Mouse (Mus musculus) frontal cortex, postnatal 25 days (tissue): ENCODE measurements around the gene Etl4.

Experiments used
- DNase-seq, 2 experiments: peaks; one replicate each; pipeline ENCODE4 v3.0.0; 2022; ENCODE audit warnings: low spot score in 2 of 2

Gene Etl4

GRCm38 (mm10) chr2:20756964-20757363 is 847.4 kb downstream of the Etl4 start:
- DNase-seq: no peak

DNA sequence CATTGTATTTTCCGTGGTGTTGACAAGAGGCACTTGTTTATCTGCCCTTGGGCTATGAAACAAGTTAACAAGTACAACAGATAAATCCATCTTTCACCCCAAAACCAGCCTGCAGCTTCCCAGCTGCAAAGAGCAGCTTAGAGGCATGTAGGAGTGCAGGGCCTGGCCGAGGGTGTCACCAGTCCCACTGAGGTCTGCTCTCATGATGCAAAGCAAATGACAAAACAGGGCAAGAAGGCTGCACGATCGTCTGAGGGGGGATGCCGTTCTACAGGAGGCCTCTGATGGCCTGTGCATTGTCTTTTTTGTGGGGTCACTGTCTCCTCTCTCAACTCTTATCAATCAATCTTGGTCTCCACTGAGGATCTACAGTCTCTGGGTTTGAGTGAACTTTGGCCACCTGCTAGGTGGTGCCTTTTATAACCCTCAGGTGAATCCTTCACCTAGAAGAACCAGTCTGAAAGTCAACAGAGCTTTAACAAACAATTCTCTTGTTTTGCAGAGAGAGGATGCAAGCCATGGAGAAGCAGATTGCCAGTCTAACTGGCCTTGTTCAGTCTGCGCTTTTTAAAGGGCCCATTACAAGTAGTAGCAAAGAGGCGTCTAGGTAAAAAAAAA is 849.6 kb downstream of the Etl4 start:
- no peak for DNase-seq

GRCm38 (mm10) chr2:20761320-20761719 is 851.7 kb downstream of the Etl4 start:
- DNase-seq: no peak

GRCm38 (mm10) chr2:20761751-20762150 is 852.2 kb downstream of the Etl4 start:
- DNase-seq: no peak

DNA sequence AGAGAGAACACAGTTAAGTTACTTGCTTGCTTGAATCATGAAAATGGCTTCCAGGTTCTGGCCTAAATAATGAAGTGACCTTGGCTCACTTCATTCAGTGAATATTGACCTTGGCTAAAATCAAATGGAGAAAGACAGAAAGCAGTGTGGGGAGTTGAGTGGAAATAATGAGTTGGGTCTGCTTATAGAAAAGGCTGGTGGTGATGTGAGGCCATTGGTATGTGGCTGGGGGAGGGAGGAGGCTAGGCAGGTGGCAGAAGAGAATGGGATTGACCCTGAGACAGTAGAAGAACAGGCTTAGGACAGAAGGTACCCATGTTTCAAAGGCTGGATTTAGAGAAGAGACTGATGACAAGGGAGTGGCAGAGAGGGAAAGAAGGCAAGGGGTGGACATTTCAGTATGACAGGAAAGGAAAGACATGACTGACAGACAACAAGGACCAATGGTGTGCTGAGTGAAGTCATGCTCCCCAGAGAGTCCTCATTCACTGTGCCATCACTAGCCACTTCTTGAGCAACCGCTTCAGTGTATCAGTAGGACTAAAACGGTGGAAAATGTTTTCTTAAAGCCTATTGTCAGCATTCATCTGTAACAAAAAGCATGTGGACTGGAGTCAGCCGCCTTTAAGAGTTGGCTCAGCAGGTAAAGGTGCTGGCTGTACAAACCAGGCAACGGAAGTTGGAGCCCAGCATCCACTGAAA is 854.1 kb downstream of the Etl4 start:
- no peak for DNase-seq

GRCm38 (mm10) chr2:20764566-20765090 is 855.0 kb downstream of the Etl4 start:
- no peak for DNase-seq

- no peak for DNase-seq
These were observed 859.1 kb downstream of the Etl4 start for GRCm38 (mm10) chr2:20768681-20769080.

DNA sequence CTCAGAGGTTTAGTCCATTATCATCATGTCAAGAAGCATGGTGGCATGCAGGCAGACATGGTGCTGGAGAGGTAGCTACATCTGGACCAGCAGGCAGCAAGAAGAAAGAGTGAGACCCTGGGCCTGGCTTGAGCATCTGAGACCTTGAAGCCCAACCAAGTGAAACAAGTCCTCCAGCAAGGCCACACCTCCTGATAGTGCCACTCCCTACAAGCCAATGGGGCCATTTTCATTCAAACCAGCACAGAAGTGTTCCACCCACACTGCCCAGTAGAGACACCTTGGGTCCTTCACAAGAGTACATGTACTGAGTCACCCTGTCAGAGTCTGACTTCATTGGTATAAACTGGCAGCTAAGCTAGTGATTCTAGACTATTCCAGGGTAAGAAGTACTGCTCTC is 860.6 kb downstream of the Etl4 start:
- no peak for DNase-seq

DNA sequence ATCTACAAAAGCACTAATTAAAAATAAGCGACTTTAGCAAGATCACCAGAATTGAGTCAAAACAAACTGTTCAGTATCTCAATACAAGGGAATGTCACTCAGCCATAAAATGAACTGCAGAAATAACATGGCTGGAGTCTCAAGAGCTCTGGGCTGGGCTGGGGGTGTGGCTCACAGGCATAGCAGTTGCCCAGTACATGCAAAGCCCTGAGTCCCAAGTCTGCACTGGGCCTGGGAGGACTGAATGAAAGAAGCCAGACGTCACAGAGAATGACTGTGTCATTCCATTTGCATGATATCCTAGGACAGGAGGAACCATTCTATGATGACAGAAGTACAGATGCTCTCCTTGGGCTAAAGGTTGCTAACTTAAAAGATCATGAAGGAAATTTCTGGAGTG is 864.9 kb downstream of the Etl4 start:
- DNase-seq: no peak

GRCm38 (mm10) chr2:20776171-20776704 is 866.7 kb downstream of the Etl4 start:
- DNase-seq: no peak

- peak in 1 of 2 experiments; percentile 24 for DNase-seq
These were observed 868.4 kb downstream of the Etl4 start for GRCm38 (mm10) chr2:20777931-20778330.

GRCm38 (mm10) chr2:20779484-20780381 is 870.2 kb downstream of the Etl4 start:
- peak; percentile 9 to 56 for DNase-seq

- DNase-seq: no peak
These were observed 891.8 kb downstream of the Etl4 start for GRCm38 (mm10) chr2:20801236-20801890.

DNA sequence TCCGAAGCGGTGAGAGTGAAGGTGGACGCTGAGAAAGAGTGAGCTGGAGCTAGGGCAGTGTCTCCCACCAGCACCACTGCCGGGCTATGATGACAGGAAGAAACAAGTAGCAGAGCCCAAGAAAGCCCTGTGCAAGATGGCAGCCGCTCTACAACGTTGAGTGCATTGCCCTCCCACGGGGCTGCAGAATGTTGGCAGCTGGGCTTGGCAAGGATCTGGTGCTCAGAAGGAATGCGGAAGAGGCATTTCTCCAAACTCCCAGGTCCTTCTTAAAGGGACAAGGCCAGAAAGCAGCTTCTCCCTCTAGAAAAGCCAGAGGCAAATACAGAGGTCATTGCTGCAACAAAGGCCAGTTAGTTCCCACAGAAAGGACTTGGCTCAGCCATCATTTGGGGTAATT is 901.9 kb downstream of the Etl4 start:
- no peak for DNase-seq

- no peak for DNase-seq
These were observed 904.4 kb downstream of the Etl4 start for GRCm38 (mm10) chr2:20813986-20814385.

DNA sequence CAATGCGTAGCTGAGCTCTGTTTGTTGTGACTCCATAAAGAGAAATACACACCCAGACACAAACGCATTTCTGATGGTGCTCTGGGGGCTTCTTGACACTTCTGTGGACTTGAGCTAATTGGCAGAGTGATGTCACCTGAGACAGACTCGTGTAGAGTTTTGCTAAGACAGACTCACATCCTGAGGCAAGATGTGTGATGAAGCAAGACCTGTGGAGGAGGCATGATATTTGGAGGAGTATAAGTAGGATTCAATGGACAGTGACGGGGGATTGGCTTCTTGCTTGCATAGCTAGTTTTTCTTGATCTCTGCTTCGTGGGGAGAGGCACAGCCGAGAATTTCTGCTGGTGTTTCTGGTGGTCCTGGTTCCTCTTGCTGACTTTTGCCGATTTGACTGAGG is 908.6 kb downstream of the Etl4 start:
- DNase-seq: no peak

GRCm38 (mm10) chr2:20826258-20826657 is 916.7 kb downstream of the Etl4 start:
- no peak for DNase-seq

DNA sequence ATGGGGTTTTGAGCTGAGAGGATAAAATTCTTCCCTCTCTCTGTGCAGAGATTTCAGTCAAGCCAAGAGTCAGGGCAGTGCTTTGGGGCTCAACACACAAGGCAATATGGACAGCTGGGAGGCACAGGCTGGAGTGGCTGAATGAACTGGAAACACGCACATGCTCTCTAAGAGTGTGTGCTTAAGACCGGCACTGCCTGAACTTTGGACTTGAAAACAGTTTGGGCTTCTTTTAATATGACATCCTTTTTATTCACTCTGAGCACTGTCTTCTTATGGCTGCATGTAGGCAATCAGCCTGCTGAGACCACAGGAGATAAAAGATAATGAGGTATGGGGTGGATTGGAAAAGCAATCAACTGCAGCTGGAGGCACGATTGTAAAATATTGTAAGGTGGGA is 921.3 kb downstream of the Etl4 start:
- DNase-seq: no peak

DNA sequence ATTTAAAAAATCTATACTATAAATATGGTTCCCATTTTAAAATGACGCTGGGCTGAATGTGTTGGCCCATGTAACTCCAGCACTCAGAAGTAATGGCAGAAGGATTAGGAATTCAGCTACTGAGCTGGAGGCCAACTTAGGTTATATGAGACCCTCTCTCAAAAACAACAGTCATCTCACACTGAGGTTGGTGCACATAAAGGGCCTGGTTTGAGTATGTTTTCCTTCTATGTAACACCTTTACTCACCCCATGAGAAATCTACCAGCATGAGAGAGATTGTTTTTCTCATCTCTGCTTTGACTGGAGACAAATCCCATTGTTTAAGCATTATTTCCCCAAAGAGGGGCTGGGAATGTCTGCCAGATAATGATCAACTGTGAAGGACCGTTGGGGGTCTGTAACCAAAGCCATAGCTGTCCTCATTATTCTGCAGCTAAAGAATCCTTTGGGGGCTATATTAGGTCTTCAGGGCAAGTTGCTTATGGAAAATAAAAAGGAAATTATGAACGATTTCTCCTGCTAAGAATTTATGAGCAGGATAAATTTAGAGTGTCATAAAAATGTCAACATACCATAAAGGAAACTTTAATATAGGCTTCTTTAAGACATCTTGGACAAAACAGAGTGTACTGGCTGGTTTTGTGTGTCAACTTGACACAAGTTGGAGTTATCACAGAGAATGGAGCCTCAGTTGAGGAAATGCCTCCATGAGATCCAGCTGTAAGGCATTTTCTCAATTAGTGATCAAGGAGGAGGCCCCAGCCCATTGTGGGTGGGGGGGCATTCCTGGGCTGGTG is 922.2 kb downstream of the Etl4 start:
- no peak for DNase-seq

GRCm38 (mm10) chr2:20849346-20849745 is 939.8 kb downstream of the Etl4 start:
- no peak for DNase-seq
